Mouse (Mus musculus) cerebellum, adult 8-10 months (tissue): ENCODE measurements around the gene Slc2a3.
"Not testable (repeated sequence)": the region's sequence is repeated elsewhere in the genome, so short reads cannot be mapped to it uniquely, and the experiment has no call there.

Experiments used
- DNase-seq: peaks from one replicate; pipeline ENCODE4 v3.0.0; 2022

Slc2a3 gene

DNA sequence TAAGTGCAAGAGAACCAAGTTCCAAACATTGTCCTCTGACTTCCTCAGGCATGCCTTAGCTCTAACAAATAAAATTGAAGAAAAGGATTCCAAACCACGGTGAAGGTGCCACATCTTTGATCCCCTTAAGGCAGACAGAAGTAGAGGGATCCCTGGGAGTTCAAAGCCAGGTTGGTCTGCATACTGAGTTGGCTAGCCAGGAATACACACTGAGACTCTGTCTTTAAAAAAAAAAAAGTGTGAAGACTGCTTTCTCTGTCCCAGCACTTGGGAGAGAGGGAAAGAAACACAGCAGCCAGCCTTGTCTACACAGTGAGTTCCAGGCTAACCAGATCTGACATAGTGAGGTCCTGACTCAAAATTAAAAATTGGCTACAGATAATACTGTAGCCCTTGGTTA is 97.7 kb downstream of the Slc2a3 start:
- no peak for DNase-seq

DNA sequence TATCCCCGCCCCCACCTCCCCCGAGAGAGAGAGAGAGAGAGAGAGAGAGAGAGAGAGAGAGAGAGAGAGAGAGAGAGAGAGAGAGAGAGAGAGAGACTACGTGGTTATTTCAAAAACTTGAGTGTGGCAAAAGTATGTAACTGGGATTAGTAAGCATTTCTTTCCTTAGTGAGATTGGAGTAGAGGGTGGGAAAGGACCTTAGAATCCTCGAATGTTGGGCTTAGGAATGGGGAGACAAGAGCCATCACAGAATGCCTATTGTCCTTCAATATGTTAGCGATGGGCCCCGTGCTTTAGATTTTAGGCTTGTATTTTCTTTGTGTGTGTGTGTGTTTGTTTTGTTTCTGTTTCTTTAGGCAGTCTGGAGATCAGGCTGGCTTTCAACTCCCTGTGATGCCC is 98.2 kb downstream of the Slc2a3 start:
- no peak for DNase-seq

DNA sequence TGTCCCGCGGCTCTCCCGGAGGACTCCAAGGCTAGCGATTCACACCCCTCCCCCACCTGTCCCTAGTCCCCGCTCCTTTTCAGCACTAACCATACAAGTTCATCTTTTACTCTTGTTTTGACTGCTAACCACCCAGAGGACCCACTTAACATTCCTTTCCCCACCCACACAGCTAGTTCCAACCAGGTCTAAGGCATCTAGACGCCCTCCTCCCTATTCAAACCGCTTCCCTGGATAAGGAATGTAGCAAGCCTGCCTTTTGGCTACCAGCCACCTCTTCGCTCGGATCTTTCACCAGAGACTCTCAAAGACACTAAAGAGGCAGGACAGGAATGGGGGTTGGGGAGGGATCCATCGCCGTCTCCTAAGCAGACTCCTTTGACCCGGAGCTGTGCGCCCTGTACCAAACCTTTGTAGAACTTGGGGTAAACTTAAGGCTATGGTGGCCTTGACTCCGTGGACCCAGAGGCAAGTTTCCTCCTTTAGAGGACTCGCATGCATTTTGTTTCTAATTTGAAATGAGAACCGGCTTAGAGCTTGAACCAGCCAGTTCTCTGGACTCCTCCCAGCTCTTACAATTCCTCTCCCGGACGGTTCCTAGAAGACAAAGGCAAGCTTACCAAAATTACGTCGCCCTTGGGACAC is 98.8 kb downstream of the Slc2a3 start:
- DNase-seq, result no peak

DNA sequence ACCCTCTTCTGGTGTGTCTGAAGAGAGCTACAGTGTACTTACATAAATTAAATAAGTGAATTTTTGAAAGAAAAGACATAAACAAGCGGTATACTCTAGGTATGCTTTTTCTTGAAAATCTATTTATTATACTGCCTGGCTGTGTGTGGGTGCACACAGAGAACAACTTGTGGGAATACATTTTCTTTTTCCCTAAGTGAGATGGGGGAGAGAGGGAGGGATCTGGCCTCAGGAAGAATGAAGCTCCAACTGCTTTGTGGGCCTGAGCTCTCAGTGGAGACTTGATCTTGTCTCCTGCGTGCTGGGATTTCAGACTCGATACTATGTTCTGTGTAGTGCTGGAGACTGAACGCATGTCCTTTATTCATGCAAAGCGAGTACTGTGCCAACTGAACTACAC is 99.6 kb downstream of the Slc2a3 start:
- DNase-seq, result no peak

DNA sequence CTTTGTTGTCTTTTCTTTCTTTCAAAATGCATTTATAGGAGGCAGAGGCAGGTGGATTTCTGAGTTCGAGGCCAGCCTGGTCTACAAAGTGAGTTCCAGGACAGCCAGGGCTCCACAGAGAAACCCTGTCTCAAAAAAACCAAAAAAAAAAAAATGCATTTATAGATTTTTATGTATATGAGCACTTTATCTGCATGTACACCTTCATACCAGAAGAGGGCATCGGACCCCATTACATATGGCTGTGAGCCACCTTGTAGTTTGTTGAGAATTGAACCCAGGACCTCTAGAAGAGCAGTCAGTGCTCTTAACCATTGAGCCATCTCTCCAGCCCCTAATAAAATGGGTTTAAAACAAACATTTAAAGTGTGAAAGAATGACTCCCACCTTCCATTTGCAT is 101.8 kb downstream of the Slc2a3 start:
- not testable (repeated sequence) for DNase-seq

DNA sequence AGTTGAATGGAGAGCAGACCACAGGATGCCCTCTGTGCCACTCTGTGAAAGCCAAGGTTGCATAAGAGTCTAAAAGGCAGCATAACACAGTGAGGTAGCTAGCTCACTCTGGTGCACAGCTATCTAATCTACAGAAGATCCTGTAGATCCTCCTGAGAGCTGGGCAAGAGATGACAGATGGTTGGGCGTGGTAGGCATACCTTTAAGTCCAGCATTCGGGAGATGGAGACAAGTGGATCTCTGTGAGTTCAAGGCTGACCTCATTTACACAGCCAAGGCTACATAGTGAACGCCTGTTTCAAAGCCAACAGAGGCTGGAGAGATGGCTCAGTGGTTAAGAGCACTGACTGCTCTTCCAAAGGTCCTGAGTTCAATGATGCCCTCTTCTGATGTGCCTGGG is 106.0 kb downstream of the Slc2a3 start:
- DNase-seq, result no peak

DNA sequence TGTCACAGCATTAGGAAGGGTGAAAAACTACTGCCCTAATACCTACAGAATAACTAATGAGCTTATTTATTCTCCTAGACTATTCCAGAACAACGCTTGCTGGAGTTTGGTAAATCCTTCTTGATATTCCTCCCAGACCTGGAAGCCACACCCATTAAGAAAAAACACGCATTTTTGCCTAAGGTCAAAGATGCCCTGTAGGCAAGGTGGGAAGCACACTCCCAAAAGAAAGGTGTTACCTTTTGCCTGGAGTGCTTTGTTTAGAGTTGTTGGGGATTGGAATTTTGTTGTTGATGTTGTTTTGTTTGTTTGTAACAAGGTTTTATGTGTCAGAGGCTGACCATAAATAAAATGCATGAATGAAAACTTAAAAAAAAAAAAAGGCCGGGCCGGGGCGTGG is 111.4 kb downstream of the Slc2a3 start:
- no peak for DNase-seq

DNA sequence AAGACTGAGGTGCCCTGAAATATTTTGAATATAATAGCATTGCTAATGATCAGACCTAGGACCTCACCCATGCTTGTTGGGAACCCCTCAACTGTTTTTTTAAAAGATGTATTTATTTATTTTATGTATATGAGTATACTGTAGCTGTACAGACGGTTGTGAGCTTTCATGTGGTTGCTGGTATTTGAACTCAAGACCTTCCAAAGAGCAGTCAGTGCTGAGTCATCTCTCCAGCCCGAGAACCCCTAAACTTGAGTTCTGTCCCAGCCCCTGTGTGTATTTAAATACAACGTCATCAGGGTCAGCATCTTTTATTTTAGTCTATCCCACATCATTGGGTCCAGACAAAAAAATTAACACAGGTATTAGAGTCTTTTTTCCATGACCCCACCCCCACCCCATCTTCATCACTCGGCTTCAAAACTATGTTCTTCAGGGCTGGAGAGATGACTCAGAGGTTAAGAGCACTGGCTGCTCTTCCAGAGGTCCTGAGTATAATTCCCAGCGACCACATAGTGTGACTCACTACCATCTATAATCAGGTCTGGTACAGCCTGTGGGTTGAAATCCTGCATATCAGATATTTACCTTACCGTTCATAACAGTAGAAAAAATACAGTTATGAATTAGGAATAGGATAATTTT is 111.9 kb downstream of the Slc2a3 start:
- DNase-seq, result no peak

DNA sequence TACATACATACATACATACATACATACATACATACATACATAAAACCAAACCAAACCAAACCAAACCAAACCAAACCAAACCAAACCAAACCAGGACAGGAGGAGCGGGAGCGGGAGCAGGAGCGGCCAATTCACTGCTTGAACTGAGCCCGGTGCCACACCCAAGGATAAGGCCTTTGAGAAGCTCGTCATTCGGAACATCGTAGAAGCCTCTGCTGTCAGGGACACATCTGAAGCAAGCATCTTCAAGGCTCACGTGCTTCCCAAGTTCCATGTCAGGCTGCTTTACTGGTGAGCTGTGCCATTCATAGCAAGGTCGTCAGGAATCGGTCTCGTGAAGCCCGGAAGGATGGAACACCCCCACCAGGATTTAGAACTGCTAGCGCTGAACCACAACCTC is 114.7 kb downstream of the Slc2a3 start:
- no peak for DNase-seq

DNA sequence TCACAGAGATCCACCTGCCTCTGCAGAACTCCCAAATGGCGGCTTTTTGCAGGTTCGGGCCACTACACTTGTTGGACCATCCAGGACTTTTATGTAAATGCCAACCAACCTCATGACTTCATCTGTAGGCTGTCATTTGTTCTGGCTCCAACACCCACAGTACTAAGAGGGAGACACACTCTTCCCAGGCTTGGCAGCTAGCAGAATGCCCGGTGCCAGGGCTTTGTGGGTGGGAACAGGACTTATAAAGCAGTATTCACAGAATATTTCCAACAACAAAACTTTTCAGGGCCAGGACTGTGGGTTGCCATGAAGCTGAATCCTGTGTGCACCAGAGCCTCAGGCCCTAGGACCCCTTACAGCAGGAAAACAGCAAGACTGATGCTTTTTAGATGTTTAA is 118.8 kb downstream of the Slc2a3 start:
- DNase-seq, result no peak
